Mouse (Mus musculus): ENCODE results near the gene Slc8a2. TPM values are rescaled to one million over a fixed set of nuclear protein-coding genes. Genes with fewer than 3 reads are reported as not detected.

Gene Slc8a2
- total RNA-seq, 2 experiments from 2014 or later = 242 to 273 TPM

- intact Hi-C loops (cut with DNase I) = loop anchor here (2.0 to 5.0 kb wide), 2 partner anchors 21 to 38 kb away; partner anchors contain the start of gene Napa
- DNase-seq (ENCODE audit: low spot score in 2 of 2) = peak; percentile 93 to 95
These were observed 9.9 kb upstream of the Slc8a2 start, which contains the start of gene Kptn for GRCm38 (mm10) chr7:16119569-16120261. TSS of gene Kptn (plus strand) at chr7:16119895.

DNA sequence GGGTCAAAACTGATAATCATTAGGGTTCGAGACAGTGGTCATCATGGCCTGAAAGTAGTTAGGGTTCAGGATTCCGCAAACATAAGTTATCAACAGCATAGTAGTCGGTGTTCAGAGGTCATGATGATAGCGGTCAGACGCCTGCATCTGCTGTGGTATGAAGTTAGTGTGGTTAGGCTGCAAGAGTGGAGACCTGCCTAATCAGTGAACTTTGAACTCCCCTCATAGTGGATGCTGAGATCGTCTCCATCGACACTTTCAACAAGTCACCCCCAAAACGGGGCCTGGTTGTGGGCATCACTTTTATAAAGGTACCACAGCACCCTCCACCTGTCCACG is 9.4 kb upstream of the Slc8a2 start:
- DNase-seq (ENCODE audit: low spot score in 2 of 2) = no peak
- intact Hi-C loops (cut with DNase I) = loop anchor here (5.0 kb wide), 1 partner anchor 37 kb away; no protein-coding TSS in a partner anchor

GRCm38 (mm10) chr7:16125829-16126228 is 3.8 kb upstream of the Slc8a2 start:
- intact Hi-C loops (cut with DNase I) = no loop called here

GRCm38 (mm10) chr7:16128344-16128743 is 1.3 kb upstream of the Slc8a2 start:
- no peak for DNase-seq (ENCODE audit: low spot score in 2 of 2)
- intact Hi-C loops (cut with DNase I) = no loop called here

More at GRCm38 (mm10) chr7:16125829-16126228, 3.8 kb upstream of the Slc8a2 start:
- DNase-seq (ENCODE audit: low spot score in 2 of 2) = no peak

GRCm38 (mm10) chr7:16128899-16129298 is 727 bp upstream of the Slc8a2 start:
- intact Hi-C loops (cut with DNase I) = no loop called here
- DNase-seq (ENCODE audit: low spot score in 2 of 2) = no peak

- intact Hi-C loops (cut with DNase I) = loop anchor here (2.0 kb wide), 2 partner anchors 17 to 31 kb away; partner anchors contain the start of gene Napa
- DNase-seq (ENCODE audit: low spot score in 2 of 2) = peak; percentile 64 to 71
These were observed 443 bp downstream of the Slc8a2 start for GRCm38 (mm10) chr7:16129846-16130691.

GRCm38 (mm10) chr7:16130956-16131634 is 1.5 kb downstream of the Slc8a2 start:
- intact Hi-C loops (cut with DNase I) = loop anchor here (2.0 kb wide), 2 partner anchors 16 to 32 kb away; partner anchors contain the start of gene Napa
- peak in 1 of 2 experiments; percentile 71 for DNase-seq (ENCODE audit: low spot score in 2 of 2)

DNA sequence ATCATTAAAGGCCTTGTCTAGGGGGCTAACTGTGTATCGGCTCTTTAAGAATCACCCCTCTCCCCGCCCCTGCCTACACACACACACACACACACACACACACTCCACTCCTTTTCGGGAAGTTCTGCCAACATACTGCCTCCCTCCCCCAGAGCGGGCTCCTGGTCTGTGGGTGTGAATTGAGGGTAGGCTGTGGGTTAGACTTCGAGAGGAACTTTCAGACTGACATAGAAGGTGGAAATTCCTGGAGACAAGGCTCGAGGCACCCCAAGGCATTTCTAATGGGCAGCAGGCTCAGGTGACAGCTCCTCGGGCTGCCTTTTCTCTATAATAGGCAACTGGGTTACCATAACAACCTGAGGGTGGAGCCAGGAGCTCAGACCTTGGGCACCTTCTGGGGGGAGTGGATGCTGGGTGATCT is 2.5 kb downstream of the Slc8a2 start:
- DNase-seq (ENCODE audit: low spot score in 2 of 2) = no peak
- intact Hi-C loops (cut with DNase I) = no loop called here

DNA sequence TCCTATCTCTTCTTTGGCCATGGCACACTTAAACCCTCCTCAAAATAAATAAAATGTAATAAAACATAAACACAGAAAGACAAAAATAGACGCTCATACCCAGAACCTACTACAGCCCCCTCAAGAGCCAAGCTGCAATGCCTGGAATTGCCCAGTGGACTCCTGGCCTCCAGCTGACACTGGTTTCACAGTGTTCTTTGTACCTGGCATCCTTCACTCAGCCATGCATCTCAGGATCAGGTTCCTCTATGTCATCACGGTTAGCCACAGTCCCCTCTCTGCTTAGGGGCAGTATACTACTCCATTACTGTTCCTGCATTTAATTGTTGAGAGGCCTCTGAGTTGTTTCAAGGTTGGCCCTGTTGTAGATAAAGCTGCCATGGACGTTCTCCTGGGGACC is 3.3 kb downstream of the Slc8a2 start:
- DNase-seq (ENCODE audit: low spot score in 2 of 2) = no peak
- intact Hi-C loops (cut with DNase I) = no loop called here

DNA sequence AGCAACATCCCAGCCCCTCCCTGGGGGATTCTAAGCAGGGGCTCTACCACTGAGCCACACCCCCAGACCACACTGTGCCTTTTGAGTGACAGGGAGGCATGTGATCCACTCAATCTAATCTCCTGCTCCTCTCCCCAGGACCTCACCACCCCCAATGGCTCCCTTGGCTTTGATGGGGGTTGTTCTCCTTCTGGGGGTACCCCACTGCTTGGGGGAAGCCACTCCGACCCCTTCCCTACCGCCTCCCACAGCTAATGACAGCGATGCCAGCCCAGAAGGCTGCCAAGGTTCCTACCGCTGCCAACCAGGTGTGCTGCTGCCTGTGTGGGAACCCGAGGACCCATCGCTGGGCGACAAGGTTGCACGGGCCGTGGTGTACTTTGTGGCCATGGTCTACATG is 4.1 kb downstream of the Slc8a2 start:
- no peak for DNase-seq (ENCODE audit: low spot score in 2 of 2)
- intact Hi-C loops (cut with DNase I) = no loop called here

- intact Hi-C loops (cut with DNase I) = no loop called here
- DNase-seq (ENCODE audit: low spot score in 2 of 2) = no peak
These were observed 5.3 kb downstream of the Slc8a2 start for GRCm38 (mm10) chr7:16134951-16135392.

DNA sequence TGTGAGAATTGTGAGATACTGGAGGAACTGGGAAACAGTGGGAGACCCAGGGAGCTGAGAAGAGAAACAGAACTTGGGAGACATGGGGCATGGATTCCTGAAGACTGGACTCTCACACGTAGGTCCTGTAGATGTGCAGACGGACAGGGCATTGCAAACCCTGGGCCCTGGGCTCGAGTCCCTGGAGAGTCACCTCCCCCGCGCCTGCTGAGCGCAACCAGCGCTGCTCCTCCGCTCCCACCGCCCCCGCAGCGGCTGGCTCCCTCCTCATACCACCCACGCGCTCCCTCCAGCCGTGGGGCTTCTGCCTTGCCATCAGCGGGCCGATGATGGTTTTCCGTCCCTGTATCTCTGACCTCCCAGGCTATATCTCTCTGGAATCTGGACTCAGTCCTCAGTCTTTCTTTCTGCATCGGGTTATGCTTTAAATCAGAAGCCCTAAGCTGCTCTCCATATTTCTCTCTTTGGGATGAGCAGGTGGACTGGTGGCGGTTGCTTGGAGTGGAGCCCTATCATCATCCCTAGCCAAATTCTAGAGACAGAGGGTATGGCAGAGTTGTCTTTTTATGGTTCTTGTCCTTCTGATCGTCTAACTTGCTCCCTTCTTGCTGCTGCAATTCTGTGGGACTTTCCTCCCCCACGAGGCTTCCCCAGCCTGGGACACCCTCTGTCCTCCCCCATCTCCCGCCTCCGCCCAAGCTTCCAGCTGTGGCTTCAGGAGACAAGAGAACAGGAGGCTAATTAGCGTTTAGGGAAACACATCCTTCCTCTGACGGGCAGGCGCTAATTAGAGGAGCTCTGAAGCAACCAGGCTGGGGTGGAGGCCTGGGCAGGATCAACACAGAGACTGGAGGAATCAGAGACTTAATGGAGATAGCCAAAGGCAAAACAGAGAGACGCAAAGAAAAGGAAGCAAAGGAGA is 17.1 kb downstream of the Slc8a2 start:
- peak; percentile 76 to 85 for DNase-seq (ENCODE audit: low spot score in 2 of 2)
- intact Hi-C loops (cut with DNase I) = loop anchor here (2.0 to 5.0 kb wide), 2 partner anchors 16 to 44 kb away; no protein-coding TSS in a partner anchor

GRCm38 (mm10) chr7:16147643-16148042 is 18.0 kb downstream of the Slc8a2 start:
- intact Hi-C loops (cut with DNase I) = loop anchor here (2.0 to 5.0 kb wide), 2 partner anchors 17 to 45 kb away; no protein-coding TSS in a partner anchor
- DNase-seq (ENCODE audit: low spot score in 2 of 2) = no peak

DNA sequence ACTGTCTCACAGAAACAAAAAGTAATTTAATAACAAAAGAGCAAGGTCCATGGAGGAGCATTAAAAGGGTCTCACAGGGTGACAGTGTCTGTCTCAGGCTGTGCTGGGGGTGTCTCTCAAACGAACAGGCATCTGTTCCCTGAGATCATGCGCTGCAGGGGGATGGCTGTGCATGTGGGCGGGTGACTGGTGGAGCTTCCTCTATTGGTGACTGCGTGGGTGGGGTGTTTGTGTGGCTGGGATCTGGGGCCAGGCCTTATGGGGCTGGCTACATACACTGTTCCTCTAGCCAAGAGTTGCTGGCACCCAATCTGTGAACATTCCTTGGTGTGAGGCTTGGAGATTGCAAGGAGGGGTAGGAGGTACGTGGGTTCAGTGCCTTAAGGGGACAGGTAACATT is 19.6 kb downstream of the Slc8a2 start:
- peak; percentile 85 to 94 for DNase-seq (ENCODE audit: low spot score in 2 of 2)
- intact Hi-C loops (cut with DNase I) = loop anchor here (5.0 kb wide), 1 partner anchor 47 kb away; no protein-coding TSS in a partner anchor

GRCm38 (mm10) chr7:16150191-16151145 is 20.8 kb downstream of the Slc8a2 start:
- intact Hi-C loops (cut with DNase I) = loop anchor here (10.0 kb wide), 1 partner anchor 166 kb away; no protein-coding TSS in a partner anchor

DNA sequence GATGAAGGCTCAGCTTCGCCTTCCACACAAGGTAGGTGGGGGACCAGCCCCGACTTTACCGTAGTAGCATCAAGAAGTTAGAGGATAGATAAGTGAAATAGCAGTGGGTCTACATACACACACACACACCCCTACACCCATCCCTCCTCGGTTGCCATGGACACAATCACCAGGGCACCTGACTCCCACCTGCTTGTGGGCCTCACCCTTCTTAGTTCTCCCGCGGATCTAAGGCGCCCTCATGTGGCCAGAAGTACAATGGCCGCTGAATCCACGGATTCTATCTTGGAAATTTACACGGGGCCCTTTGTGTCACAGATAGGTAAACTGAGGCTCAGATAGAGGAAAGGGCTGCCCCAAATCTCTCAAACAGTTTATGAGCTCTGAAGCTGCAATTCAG is 23.9 kb downstream of the Slc8a2 start:
- intact Hi-C loops (cut with DNase I) = loop anchor here (10.0 kb wide), 1 partner anchor 169 kb away; no protein-coding TSS in a partner anchor
- DNase-seq (ENCODE audit: low spot score in 2 of 2) = peak; percentile 65 to 68

More at GRCm38 (mm10) chr7:16150191-16151145, 20.8 kb downstream of the Slc8a2 start:
- no peak for DNase-seq (ENCODE audit: low spot score in 2 of 2)

Measured in left cerebral cortex, postnatal 36 days (tissue).